Mouse (Mus musculus): ENCODE results near the gene Rft1. TPM values are rescaled to one million over a fixed set of nuclear protein-coding genes. Genes with fewer than 3 reads are reported as not detected.
A peak's percentile ranks its signal among the peaks of the same experiment; 100 is the strongest.

Rft1 gene
- polyA plus RNA-seq, 1 experiment: 12.3 TPM

- TF ChIP-seq TCF3 (IDR thresholded peaks at IDR 0.05; ENCODE audit: insufficient read length, low read depth) (no peak), POLR2AphosphoS2 (IDR thresholded peaks at IDR 0.05; ENCODE audit: insufficient read length, low read depth) (no peak)
- H3ac ChIP-seq (ENCODE audit: control insufficient read depth, insufficient read length): no peak overlapping the region
- H3K4me3 ChIP-seq: no peak overlapping the region
- H3K36me3 ChIP-seq (ENCODE audit: control insufficient read depth, insufficient read depth): peaks cover 23% of the 10 kb centered on the region
- no peak overlapping the region for H3K4me2 ChIP-seq (ENCODE audit: low read depth)
- H3K27me3 ChIP-seq (ENCODE audit: control insufficient read depth, insufficient read depth, insufficient read length): no peaks in the 10 kb centered on the region
- no peaks in the 10 kb centered on the region for H3K79me2 ChIP-seq (ENCODE audit: control insufficient read depth, insufficient read depth)
These were observed 11.9 kb downstream of the Rft1 start for GRCm38 (mm10) chr14:30666061-30666460.

GRCm38 (mm10) chr14:30666604-30667003, 12.4 kb downstream of the Rft1 start:
- no peak for TF ChIP-seq REST (IDR thresholded peaks at IDR 0.05; ENCODE audit: insufficient read depth, insufficient read length)
- no peak for TF ChIP-seq POLR2AphosphoS2 (IDR thresholded peaks at IDR 0.05; ENCODE audit: insufficient read length, low read depth)
- TF ChIP-seq TCF3 (IDR thresholded peaks at IDR 0.05; ENCODE audit: insufficient read length, low read depth): no peak
- no peak for TF ChIP-seq CEBPB (IDR thresholded peaks at IDR 0.05; ENCODE audit: insufficient read depth, poor library complexity, severe bottlenecking)
- TF ChIP-seq POLR2A (IDR thresholded peaks at IDR 0.05; ENCODE audit: insufficient read length, low read depth): no peak
- no peak for TF ChIP-seq TCF12 (IDR thresholded peaks at IDR 0.05; ENCODE audit: insufficient read depth, poor library complexity, severe bottlenecking)
- TF ChIP-seq SRF (IDR thresholded peaks at IDR 0.05; ENCODE audit: control insufficient read depth, insufficient read length, low read depth): no peak
- TF ChIP-seq MYOD1 (IDR thresholded peaks at IDR 0.05; ENCODE audit: control insufficient read depth in 1 of 3, insufficient read length in 2 of 3, low read depth in 2 of 3): no peak
- H3K27me3 ChIP-seq (ENCODE audit: control insufficient read depth, insufficient read depth, insufficient read length): no peaks in the 10 kb centered on the region
- no peak overlapping the region for H3K4me2 ChIP-seq (ENCODE audit: low read depth)
- H3K36me3 ChIP-seq (ENCODE audit: control insufficient read depth, insufficient read depth): peaks cover 18% of the 10 kb centered on the region
- no peaks in the 10 kb centered on the region for H3K79me2 ChIP-seq (ENCODE audit: control insufficient read depth, insufficient read depth)
- H3ac ChIP-seq (ENCODE audit: control insufficient read depth, insufficient read length): no peak overlapping the region
- no peak overlapping the region for H3K4me3 ChIP-seq

DNA sequence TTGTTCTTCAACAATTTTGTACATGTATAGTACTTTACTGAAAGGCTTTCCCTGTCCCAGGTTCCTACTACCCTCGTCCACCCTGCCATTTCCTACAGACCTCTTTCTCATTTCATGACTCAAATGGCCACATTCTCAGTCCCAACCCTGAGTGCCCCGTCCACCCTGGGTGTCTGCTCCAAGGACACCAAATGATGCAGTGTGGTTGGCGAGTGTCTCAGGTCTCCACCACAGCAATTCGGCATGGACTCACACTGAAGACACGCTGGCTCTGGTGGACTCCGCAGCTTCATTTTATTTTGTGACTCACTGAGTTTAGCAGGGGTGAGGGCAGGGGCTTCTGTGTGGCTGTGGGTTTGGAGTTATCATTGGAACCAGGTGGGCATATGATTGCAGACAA, 16.0 kb downstream of the Rft1 start:
- H3ac ChIP-seq (ENCODE audit: control insufficient read depth, insufficient read length): no peak overlapping the region
- H3K27me3 ChIP-seq (ENCODE audit: control insufficient read depth, insufficient read depth, insufficient read length): no peaks in the 10 kb centered on the region
- no peak overlapping the region for H3K4me2 ChIP-seq (ENCODE audit: low read depth)
- H3K4me3 ChIP-seq: no peak overlapping the region
- H3K36me3 ChIP-seq (ENCODE audit: control insufficient read depth, insufficient read depth): peaks cover 17% of the 10 kb centered on the region
- TF ChIP-seq MYOD1 (IDR thresholded peaks at IDR 0.05; ENCODE audit: control insufficient read depth in 1 of 3, insufficient read length in 2 of 3, low read depth in 2 of 3) (no peak), TCF12 (IDR thresholded peaks at IDR 0.05; ENCODE audit: insufficient read depth, poor library complexity, severe bottlenecking) (no peak), MYOG (IDR thresholded peaks at IDR 0.05; ENCODE audit: control insufficient read depth in 1 of 3, insufficient read depth in 1 of 3, insufficient read length in 2 of 3, low read depth in 2 of 3) (no peak), SRF (IDR thresholded peaks at IDR 0.05; ENCODE audit: control insufficient read depth, insufficient read length, low read depth) (no peak), POLR2A (IDR thresholded peaks at IDR 0.05; ENCODE audit: insufficient read length, low read depth) (no peak), MAX (IDR thresholded peaks at IDR 0.05; ENCODE audit: low read depth) (no peak), USF1 (IDR thresholded peaks at IDR 0.05; ENCODE audit: low read depth) (no peak)
- no peaks in the 10 kb centered on the region for H3K79me2 ChIP-seq (ENCODE audit: control insufficient read depth, insufficient read depth)

- no peak overlapping the region for H3ac ChIP-seq (ENCODE audit: control insufficient read depth, insufficient read length)
- H3K27me3 ChIP-seq (ENCODE audit: control insufficient read depth, insufficient read depth, insufficient read length): no peaks in the 10 kb centered on the region
- H3K4me2 ChIP-seq (ENCODE audit: low read depth): peak overlapping the region; percentile 16
- TF ChIP-seq MYOD1 (IDR thresholded peaks at IDR 0.05; ENCODE audit: control insufficient read depth in 1 of 3, insufficient read length in 2 of 3, low read depth in 2 of 3): no peak
- TF ChIP-seq CEBPB (IDR thresholded peaks at IDR 0.05; ENCODE audit: insufficient read depth, poor library complexity, severe bottlenecking): no peak
- TF ChIP-seq POLR2AphosphoS2 (IDR thresholded peaks at IDR 0.05; ENCODE audit: insufficient read length, low read depth): no peak
- H3K36me3 ChIP-seq (ENCODE audit: control insufficient read depth, insufficient read depth): peaks cover 17% of the 10 kb centered on the region
- H3K4me3 ChIP-seq: no peak overlapping the region
- H3K79me2 ChIP-seq (ENCODE audit: control insufficient read depth, insufficient read depth): no peaks in the 10 kb centered on the region
These were observed 17.2 kb downstream of the Rft1 start for GRCm38 (mm10) chr14:30671095-30671985.

GRCm38 (mm10) chr14:30671986-30672312, 17.8 kb downstream of the Rft1 start:
- peaks cover 17% of the 10 kb centered on the region for H3K36me3 ChIP-seq (ENCODE audit: control insufficient read depth, insufficient read depth)
- H3K27me3 ChIP-seq (ENCODE audit: control insufficient read depth, insufficient read depth, insufficient read length): no peaks in the 10 kb centered on the region
- H3K4me3 ChIP-seq: no peak overlapping the region
- TF ChIP-seq USF1 (IDR thresholded peaks at IDR 0.05; ENCODE audit: low read depth) (no peak), MAX (IDR thresholded peaks at IDR 0.05; ENCODE audit: low read depth) (no peak), POLR2A (IDR thresholded peaks at IDR 0.05; ENCODE audit: insufficient read length, low read depth) (no peak), MYOD1 (IDR thresholded peaks at IDR 0.05; ENCODE audit: control insufficient read depth in 1 of 3, insufficient read length in 2 of 3, low read depth in 2 of 3) (no peak), POLR2AphosphoS2 (IDR thresholded peaks at IDR 0.05; ENCODE audit: insufficient read length, low read depth) (no peak), E2F4 (IDR thresholded peaks at IDR 0.05; ENCODE audit: insufficient read depth) (no peak), TCF3 (IDR thresholded peaks at IDR 0.05; ENCODE audit: insufficient read length, low read depth) (no peak), REST (IDR thresholded peaks at IDR 0.05; ENCODE audit: insufficient read depth, insufficient read length) (no peak), MYOG (IDR thresholded peaks at IDR 0.05; ENCODE audit: control insufficient read depth in 1 of 3, insufficient read depth in 1 of 3, insufficient read length in 2 of 3, low read depth in 2 of 3) (no peak), SRF (IDR thresholded peaks at IDR 0.05; ENCODE audit: control insufficient read depth, insufficient read length, low read depth) (no peak), CEBPB (IDR thresholded peaks at IDR 0.05; ENCODE audit: insufficient read depth, poor library complexity, severe bottlenecking) (no peak), TCF12 (IDR thresholded peaks at IDR 0.05; ENCODE audit: insufficient read depth, poor library complexity, severe bottlenecking) (no peak)
- no peak overlapping the region for H3K4me2 ChIP-seq (ENCODE audit: low read depth)
- no peaks in the 10 kb centered on the region for H3K79me2 ChIP-seq (ENCODE audit: control insufficient read depth, insufficient read depth)
- H3ac ChIP-seq (ENCODE audit: control insufficient read depth, insufficient read length): no peak overlapping the region

Data from myocyte (in vitro differentiated cells).